24 mouse cellular contexts compared by ENCODE assay signal in the genomic region with DNA sequence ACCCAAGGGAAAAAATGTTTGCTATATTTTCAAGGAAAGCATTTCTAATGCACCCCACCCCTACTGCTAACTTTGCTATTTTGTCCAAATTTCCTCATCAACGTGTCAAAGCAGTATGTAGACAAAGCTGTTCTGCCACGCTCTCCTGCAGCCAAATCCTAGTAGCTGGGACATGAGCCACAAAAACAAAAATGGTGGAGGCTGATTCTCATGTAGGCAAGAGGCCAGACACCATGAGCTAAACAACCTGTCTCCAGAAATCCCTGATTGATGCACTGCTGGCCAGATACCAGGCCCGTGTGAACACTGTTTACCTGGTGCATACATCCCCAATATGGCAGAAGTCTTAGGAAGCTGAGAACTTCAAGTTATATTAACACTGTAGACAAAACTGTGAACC.
DNase-seq lines count a peak whose midpoint lies in the region; ATAC-seq and TF ChIP-seq lines count a peak whose summit lies in the region.
"Had no signal": no experiment of that assay in that cellular context is flagged by ENCODE, and none has a peak within 500 bp of the region (broad histone marks: within the 10 kb centered on the region; RNA-seq: fewer than 3 reads in every experiment).

No protein-coding gene starts in this region.

- no peaks in the 10 kb centered on the region; the same call in 1 of the 2 replicates for H3K9me3 ChIP-seq in forebrain, embryonic 14.5 days (replicated peaks; ENCODE audit: control insufficient read depth, low read length)
- H3K9me3 ChIP-seq in forebrain, embryonic 12.5 days = no peaks in the 10 kb centered on the region
- H3K9me3 ChIP-seq: heart, embryonic 15.5 days; hindbrain, embryonic 15.5 days; kidney, embryonic 15.5 days; limb, embryonic 10.5 days; neural tube, embryonic 15.5 days had no signal

- no peaks in the 10 kb centered on the region for H3K4me1 ChIP-seq in forebrain, embryonic 14.5 days (ENCODE audit: control insufficient read depth, insufficient read depth, low read length)
- no peaks in the 10 kb centered on the region for H3K4me1 ChIP-seq in forebrain, embryonic 12.5 days
- H3K4me1 ChIP-seq: heart, embryonic 15.5 days; hindbrain, embryonic 15.5 days; kidney, embryonic 15.5 days; limb, embryonic 10.5 days; neural tube, embryonic 15.5 days had no signal

- 59% methylated on average over 3 of the region's 3 CpGs for WGBS in forebrain, embryonic 14.5 days
- 93% methylated on average over 3 of the region's 3 CpGs for WGBS in forebrain, embryonic 12.5 days

- H3K36me3 ChIP-seq in forebrain, embryonic 14.5 days (ENCODE audit: control insufficient read depth, insufficient read depth, low read length) = no peaks in the 10 kb centered on the region
- no peaks in the 10 kb centered on the region for H3K36me3 ChIP-seq in forebrain, embryonic 12.5 days (replicated peaks)
- H3K36me3 ChIP-seq: heart, embryonic 15.5 days; hindbrain, embryonic 15.5 days; kidney, embryonic 15.5 days; limb, embryonic 10.5 days; neural tube, embryonic 15.5 days had no signal

- TF ChIP-seq CTCF in brain, embryonic 14.5 days (IDR thresholded peaks at IDR 0.05; ENCODE audit: borderline replicate concordance, extremely low read depth, insufficient read depth, insufficient read length) = no peak

- DNase-seq in forebrain, embryonic 14.5 days (ENCODE audit: low spot score) = peak; percentile 65
- DNase-seq in layer of hippocampus, adult 8-10 months (ENCODE audit: low spot score in 2 of 2) = peak; percentile 6 to 7
- no peak for DNase-seq in layer of hippocampus, adult 9-10 months (ENCODE audit: low spot score)
- peak; percentile 73 for DNase-seq in brain, embryonic 14.5 days (ENCODE audit: low read depth)
- DNase-seq in layer of hippocampus, postnatal 10 days (ENCODE audit: low spot score in 2 of 2) = peak; percentile 21 to 39
- DNase-seq in adrenal gland, adult 8-10 months = no peak
- DNase-seq in gastrocnemius, postnatal 25 days = no peak
- DNase-seq: B cell, adult 2 months; gastrocnemius, postnatal 14 days; heart, adult 2 months; heart, postnatal 4 days; liver, postnatal 0 days; lung, postnatal 36 days; right cerebral cortex, postnatal 25 days; thymus, postnatal 25 days had no signal

- H3K27ac ChIP-seq in forebrain, embryonic 14.5 days (ENCODE audit: low read depth, low read length) = no peak overlapping the region
- no peak overlapping the region for H3K27ac ChIP-seq in forebrain, embryonic 12.5 days
- H3K27ac ChIP-seq: heart, adult 2 months; heart, embryonic 15.5 days; hindbrain, embryonic 15.5 days; kidney, embryonic 15.5 days; limb, embryonic 10.5 days; neural tube, embryonic 15.5 days had no signal

- H3K9ac ChIP-seq in forebrain, embryonic 14.5 days (ENCODE audit: low read length) = no peak overlapping the region
- no peak overlapping the region for H3K9ac ChIP-seq in forebrain, embryonic 12.5 days
- H3K9ac ChIP-seq: heart, embryonic 15.5 days; hindbrain, embryonic 15.5 days; kidney, embryonic 15.5 days; liver, postnatal 0 days; neural tube, embryonic 15.5 days had no signal

- H3K4me3 ChIP-seq in forebrain, embryonic 14.5 days (ENCODE audit: low read depth, low read length) = no peak overlapping the region
- no peak overlapping the region for H3K4me3 ChIP-seq in forebrain, embryonic 12.5 days (replicated peaks)
- H3K4me3 ChIP-seq: erythroblast, embryonic 14.5 days; heart, adult 2 months; heart, embryonic 15.5 days; hindbrain, embryonic 15.5 days; kidney, embryonic 15.5 days; limb, embryonic 10.5 days; neural tube, embryonic 15.5 days had no signal

- H3K4me2 ChIP-seq in forebrain, embryonic 14.5 days (ENCODE audit: low read length) = no peak overlapping the region
- H3K4me2 ChIP-seq in forebrain, embryonic 12.5 days = no peak overlapping the region
- H3K4me2 ChIP-seq: heart, embryonic 15.5 days; hindbrain, embryonic 15.5 days; kidney, embryonic 15.5 days; neural tube, embryonic 15.5 days had no signal

- H3K27me3 ChIP-seq in forebrain, embryonic 14.5 days (replicated peaks; ENCODE audit: control insufficient read depth, insufficient read depth, low read length) = no peaks in the 10 kb centered on the region
- no peaks in the 10 kb centered on the region for H3K27me3 ChIP-seq in forebrain, embryonic 12.5 days
- H3K27me3 ChIP-seq: heart, embryonic 15.5 days; hindbrain, embryonic 15.5 days; kidney, embryonic 15.5 days; neural tube, embryonic 15.5 days had no signal

- peak; percentile 58; the same call in 1 of the 2 replicates for ATAC-seq in forebrain, embryonic 14.5 days
- ATAC-seq in forebrain, embryonic 12.5 days (ENCODE audit: low FRiP score) = no peak
- ATAC-seq: intestine, postnatal 0 days; liver, postnatal 0 days; midbrain, embryonic 16.5 days had no signal

- no peak for TF ChIP-seq POLR2A in brain, embryonic 14.5 days (IDR thresholded peaks at IDR 0.05; ENCODE audit: borderline replicate concordance, extremely low read depth, insufficient read depth, insufficient read length, poor library complexity, severe bottlenecking)

Comparison
In these comparisons a context has a peak if more than half of its experiments do, and no peak if none do; other contexts are left out.
1. DNase-seq: peak in forebrain, embryonic 14.5 days (single experiment), layer of hippocampus, adult 8-10 months (2 of 2), brain, embryonic 14.5 days (single experiment) and layer of hippocampus, postnatal 10 days (2 of 2); none in layer of hippocampus, adult 9-10 months (single experiment), adrenal gland, adult 8-10 months (single experiment) and gastrocnemius, postnatal 25 days (single experiment).